Comparison of ENCODE assay signal across 8 mouse cellular contexts in the genomic region with DNA sequence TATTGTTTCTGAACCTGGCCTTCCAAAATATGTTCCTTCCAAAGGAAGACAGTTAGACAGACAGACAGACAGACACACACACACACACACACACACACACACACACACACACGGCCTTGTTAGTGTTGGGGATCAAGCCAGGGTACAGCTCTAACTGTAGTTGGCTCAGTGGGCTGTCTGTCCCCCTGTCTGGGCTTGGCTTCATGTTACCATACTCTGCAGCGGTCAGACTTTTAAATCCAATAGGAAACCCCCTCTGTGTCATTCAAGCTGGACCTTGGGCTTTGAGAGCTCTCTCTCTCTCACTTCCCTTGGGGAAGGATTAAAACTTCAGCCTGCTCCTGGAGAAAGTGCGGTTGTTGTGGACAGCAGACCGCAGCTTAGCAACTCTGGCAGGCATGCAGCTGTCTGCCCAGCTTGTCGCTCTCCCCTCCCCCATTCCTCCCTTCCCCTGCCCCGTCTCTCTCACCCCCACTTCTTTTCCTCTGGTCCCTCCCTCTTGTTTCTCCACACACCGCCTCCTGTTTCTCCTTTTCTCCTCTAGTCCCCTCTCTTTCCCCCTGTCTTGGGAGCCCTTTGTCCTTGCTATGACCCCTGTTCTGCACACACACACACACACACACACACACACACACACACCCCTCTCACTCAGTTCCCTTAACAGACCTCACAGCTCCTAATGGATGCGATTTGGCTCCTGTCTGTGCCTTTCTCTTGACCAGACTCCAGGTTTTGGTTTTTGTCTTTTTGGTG. TPM values are rescaled to one million over a fixed set of nuclear protein-coding genes. Genes with fewer than 3 reads are reported as not detected.
DNase-seq lines count a peak whose midpoint lies in the region; ATAC-seq and TF ChIP-seq lines count a peak whose summit lies in the region.

No protein-coding gene starts in this region.

- H3K9ac ChIP-seq in intestine, embryonic 14.5 days (ENCODE audit: low read length), result peak overlapping the region; percentile 20; the same call in 1 of the 2 replicates

- H3K4me3 ChIP-seq in left cerebral cortex, adult 2 months, result no peak overlapping the region
- 0 out of 2 replicates have a peak overlapping the region, but pooled peaks have one; percentile 8 for H3K4me3 ChIP-seq in bone marrow macrophage, adult 2 months (ENCODE audit: insufficient read depth, low read length)
- H3K4me3 ChIP-seq in gastrocnemius, adult 2 months, result peak overlapping the region; percentile 47
- H3K4me3 ChIP-seq in intestine, embryonic 14.5 days (ENCODE audit: low read depth, low read length), result no peak overlapping the region
- no peak overlapping the region for H3K4me3 ChIP-seq in small intestine, adult 2 months (ENCODE audit: low read depth, low read length)

- peak in 1 of 2 experiments; percentile 43 for DNase-seq in left cerebral cortex, adult 2 months (ENCODE audit: extremely low spot score in 1 of 2, low spot score in 2 of 2)
- DNase-seq in left cerebral cortex, adult 11 months (ENCODE audit: low spot score), result no peak
- DNase-seq in gastrocnemius, adult 2 months, result peak; percentile 78
- DNase-seq in intestine, embryonic 14.5 days (ENCODE audit: low spot score), result no peak
- DNase-seq in lung, postnatal 14 days, result peak; percentile 73

- peak overlapping the region; percentile 61 for H3K27ac ChIP-seq in left cerebral cortex, adult 2 months
- H3K27ac ChIP-seq in bone marrow macrophage, adult 2 months (ENCODE audit: insufficient read depth, low read depth, low read length), result peak overlapping the region; percentile 81
- peak overlapping the region; percentile 86 for H3K27ac ChIP-seq in gastrocnemius, adult 2 months
- peak overlapping the region; percentile 93 for H3K27ac ChIP-seq in intestine, embryonic 14.5 days (ENCODE audit: low read depth)
- H3K27ac ChIP-seq in small intestine, adult 2 months (ENCODE audit: insufficient read depth, low read depth, low read length), result peak overlapping the region; percentile 65

- TF ChIP-seq CTCF in left cerebral cortex, adult 2 months (IDR thresholded peaks at IDR 0.05), result no peak
- no peak for TF ChIP-seq CTCF in bone marrow macrophage, adult 2 months (IDR thresholded peaks at IDR 0.05; ENCODE audit: low read depth, low read length)
- TF ChIP-seq CTCF in gastrocnemius, adult 2 months (IDR thresholded peaks at IDR 0.05), result no peak
- no peak for TF ChIP-seq CTCF in small intestine, adult 2 months (IDR thresholded peaks at IDR 0.05; ENCODE audit: extremely low read depth, insufficient read length, insufficient replicate concordance, low read depth, low read length)

- WGBS in intestine, embryonic 14.5 days, result 5% methylated on average over 8 of the region's 8 CpGs
- 31% methylated on average over 8 of the region's 8 CpGs for WGBS in small intestine, adult 2 months

- intact Hi-C loops in left cerebral cortex, adult 2 months (cut with DNase I), result loop anchor here (2.0 kb wide), 2 partner anchors 15 to 35 kb away; no protein-coding TSS in a partner anchor
- intact Hi-C loops in gastrocnemius, adult 2 months (cut with DNase I), result no loop called here

- peak overlapping the region; percentile 34 for H3K4me2 ChIP-seq in intestine, embryonic 14.5 days (ENCODE audit: low read length)

- TF ChIP-seq POLR2A in bone marrow macrophage, adult 2 months (IDR thresholded peaks at IDR 0.05; ENCODE audit: borderline replicate concordance, low read depth, low read length), result no peak
- no peak for TF ChIP-seq POLR2A in small intestine, adult 2 months (IDR thresholded peaks at IDR 0.05; ENCODE audit: low read depth, low read length)

- H3K36me3 ChIP-seq in intestine, embryonic 14.5 days (ENCODE audit: control insufficient read depth, insufficient read depth, low read length), result no peaks in the 10 kb centered on the region
- H3K36me3 ChIP-seq in small intestine, adult 2 months (ENCODE audit: control insufficient read depth, insufficient read depth, low read length), result 0 out of 2 replicates have a peak, but pooled peaks cover 2% of the 10 kb centered on the region

- H3K4me1 ChIP-seq in bone marrow macrophage, adult 2 months (ENCODE audit: control insufficient read depth, insufficient read depth, low read length), result peaks cover 47% of the 10 kb centered on the region
- peaks cover 40% of the 10 kb centered on the region for H3K4me1 ChIP-seq in intestine, embryonic 14.5 days (replicated peaks; ENCODE audit: control insufficient read depth, insufficient read depth, low read length)
- H3K4me1 ChIP-seq in small intestine, adult 2 months (ENCODE audit: control insufficient read depth, insufficient read depth, insufficient read length, low read length), result peaks cover 49% of the 10 kb centered on the region

- peak; percentile 73 for ATAC-seq in intestine, embryonic 14.5 days (replicated peaks; ENCODE audit: low FRiP score, low TSS enrichment, low read depth)
- no peak for ATAC-seq in erythroid progenitor cell, adult 5-6 weeks (replicated peaks; ENCODE audit: low FRiP score, poor library complexity, severe bottlenecking)

- H3K27me3 ChIP-seq in intestine, embryonic 14.5 days (replicated peaks; ENCODE audit: control insufficient read depth, insufficient read depth, low read length), result no peaks in the 10 kb centered on the region
- no peaks in the 10 kb centered on the region for H3K27me3 ChIP-seq in small intestine, adult 2 months (ENCODE audit: control insufficient read depth, insufficient read depth, low read length)

- H3K9me3 ChIP-seq in intestine, embryonic 14.5 days (ENCODE audit: control insufficient read depth, low read length), result no peaks in the 10 kb centered on the region

RNA-seq across cellular contexts. Expression of gene Trak1, which starts 34.8 kb away (rescaled TPM):
- total RNA-seq in left cerebral cortex, adult 2 months (2021), result 100 to 1,000 TPM; 247 to 298 TPM
- polyA plus RNA-seq in bone marrow macrophage, adult 2 months (2012; ENCODE audit: insufficient read depth, insufficient read length, missing spikeins), result 51.5 and 61.1 TPM in 2 replicates
- total RNA-seq in gastrocnemius, adult 2 months (2021), result 100 to 1,000 TPM; 156 to 204 TPM
- 23.4 and 26.1 TPM in 2 replicates for polyA plus RNA-seq in intestine, embryonic 14.5 days (2014; fragmentation: Nextera tagmentation; extraction: Ambion mirVana)
- 55.4 and 99.8 TPM in 2 replicates for polyA plus RNA-seq in small intestine, adult 2 months (2012; rRNA removed)
- total RNA-seq in erythroid progenitor cell, adult 5-6 weeks (2015; ENCODE audit: low replicate concordance), result 13.4 and 14.4 TPM in 2 replicates
- total RNA-seq in erythroid progenitor cell, adult 5-6 weeks (2017; ENCODE audit: low replicate concordance), result 5.8 and 7.2 TPM in 2 replicates

RNA-seq across cellular contexts. Expression of gene Ulk4, which starts 55.1 kb away (rescaled TPM):
- total RNA-seq in left cerebral cortex, adult 2 months (2021), result 1 to 10 TPM; 9.2 to 9.9 TPM
- polyA plus RNA-seq in bone marrow macrophage, adult 2 months (2012; ENCODE audit: insufficient read depth, insufficient read length, missing spikeins), result 0.49 and 1.3 TPM in 2 replicates
- under 1 TPM; 0.11 to 0.36 TPM for total RNA-seq in gastrocnemius, adult 2 months (2021)
- polyA plus RNA-seq in intestine, embryonic 14.5 days (2014; fragmentation: Nextera tagmentation; extraction: Ambion mirVana), result 113 and 122 TPM in 2 replicates
- polyA plus RNA-seq in small intestine, adult 2 months (2012; rRNA removed), result 0.51 and 0.65 TPM in 2 replicates
- total RNA-seq in erythroid progenitor cell, adult 5-6 weeks (2015; ENCODE audit: low replicate concordance), result 2.5 TPM in 1 of 2 replicates, not detected in the other
- 3.1 TPM in 1 of 2 replicates, not detected in the other for total RNA-seq in erythroid progenitor cell, adult 5-6 weeks (2017; ENCODE audit: low replicate concordance)

Comparison
In these comparisons a context has a peak if more than half of its experiments do, and no peak if none do; other contexts are left out.
1. DNase-seq: peak in gastrocnemius, adult 2 months (single experiment) and lung, postnatal 14 days (single experiment); none in left cerebral cortex, adult 11 months (single experiment) and intestine, embryonic 14.5 days (single experiment).
2. H3K4me3 ChIP-seq: peak in bone marrow macrophage, adult 2 months (single experiment) and gastrocnemius, adult 2 months (single experiment); none in left cerebral cortex, adult 2 months (single experiment), intestine, embryonic 14.5 days (single experiment) and small intestine, adult 2 months (single experiment).
3. RNA of gene Trak1, which starts 34.8 kb away (total RNA-seq): 247 to 298 TPM in left cerebral cortex, adult 2 months and 156 to 204 TPM in gastrocnemius, adult 2 months; 5.8 to 14.4 TPM in erythroid progenitor cell, adult 5-6 weeks; every median in the first group is over 10 times any median in the second.
4. Peak in every context shown above with its lines, with median percentiles within 50 percentile points of each other: H3K27ac ChIP-seq.